Mouse (Mus musculus): Measurements from ENCODE around the gene Keg1. TPM values are rescaled to one million over a fixed set of nuclear protein-coding genes. Genes with fewer than 3 reads are reported as not detected.
"Not testable (repeated sequence)": the region's sequence is repeated elsewhere in the genome, so short reads cannot be mapped to it uniquely, and the experiment has no call there.

Keg1 gene
- under 1 TPM in 1 of 4 experiments, not detected in 3; 0.35 TPM for total RNA-seq (2022)

DNA sequence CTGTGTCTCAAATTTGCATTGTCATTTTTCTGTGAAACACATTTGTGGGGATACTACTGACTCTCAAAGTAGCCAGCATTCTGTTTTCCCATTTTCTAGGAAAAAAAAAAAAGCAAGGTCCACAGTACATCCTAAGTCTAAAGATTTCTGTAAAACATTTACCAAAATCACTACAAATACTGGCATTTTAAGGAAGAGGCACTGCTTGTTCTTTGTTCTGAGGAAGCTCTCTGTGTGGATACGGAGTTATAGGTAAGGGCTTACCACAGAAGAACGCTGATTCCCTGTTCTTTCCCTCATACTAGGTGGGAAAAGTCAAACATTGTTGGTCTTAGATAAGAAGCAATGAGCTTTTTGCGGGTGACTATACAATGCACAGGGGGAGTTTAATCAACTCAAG is at the start of gene Keg1:
TSS of gene Keg1 (plus strand) at position 197 of the 400 bp plus-strand sequence.
- no peak for DNase-seq

DNA sequence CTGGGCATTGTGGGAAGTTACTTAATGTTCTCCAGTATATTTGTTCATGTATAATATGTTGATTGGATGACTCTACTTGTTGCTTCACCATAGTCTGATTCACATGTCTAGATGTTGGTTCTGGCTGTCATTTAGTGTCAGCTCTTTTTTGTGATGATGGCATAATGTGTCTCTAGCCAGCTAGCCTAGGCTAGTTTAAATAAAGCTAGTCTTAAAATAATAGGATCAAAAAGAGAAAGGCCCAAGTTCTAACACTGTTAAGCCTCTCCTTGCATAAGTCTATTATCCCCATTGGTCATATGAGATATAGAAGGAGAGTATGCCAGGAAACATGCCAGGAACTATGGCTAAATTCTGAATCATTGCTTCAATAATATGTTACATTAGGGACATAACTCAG is 46.1 kb upstream of the Keg1 start:
- DNase-seq = no peak

DNA sequence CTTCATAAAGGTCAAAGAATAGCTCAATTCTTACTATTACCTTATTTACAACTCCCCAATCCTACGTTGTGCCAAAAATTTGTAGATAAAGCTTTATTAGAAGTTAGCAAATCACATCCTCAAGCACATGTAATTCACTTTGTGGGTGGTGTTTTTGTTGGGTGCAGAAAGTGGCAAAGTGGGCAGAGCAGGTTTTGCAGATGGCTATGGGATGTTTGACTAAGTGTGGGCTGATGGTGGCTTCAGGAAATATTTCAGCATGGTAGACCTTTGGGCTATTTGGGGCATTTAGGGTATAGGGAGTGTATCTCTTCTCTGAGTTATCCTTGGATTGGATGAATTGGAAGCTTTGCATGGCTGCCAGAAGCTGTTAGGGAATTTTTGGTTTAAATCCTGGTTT is 29.4 kb upstream of the Keg1 start:
- no peak for DNase-seq

DNA sequence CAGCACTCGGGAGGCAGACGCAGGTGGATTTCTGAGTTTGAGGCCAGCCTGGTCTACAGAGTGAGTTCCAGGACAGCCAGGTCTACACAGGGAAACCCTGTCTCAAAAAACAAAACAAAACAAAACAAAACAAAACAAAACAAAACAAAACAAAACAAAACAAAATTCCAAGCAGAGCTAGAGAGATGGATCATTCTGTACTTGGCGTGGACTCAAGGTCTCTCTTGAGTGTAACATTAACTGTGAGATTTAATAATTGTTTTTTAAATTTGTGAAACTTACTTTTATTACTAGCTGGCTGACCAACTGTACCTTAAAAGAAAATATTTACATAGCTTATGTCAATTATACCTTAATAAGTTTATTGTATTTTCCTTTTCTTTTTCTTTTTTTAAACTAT is 27.0 kb upstream of the Keg1 start:
- not testable (repeated sequence) for DNase-seq

DNA sequence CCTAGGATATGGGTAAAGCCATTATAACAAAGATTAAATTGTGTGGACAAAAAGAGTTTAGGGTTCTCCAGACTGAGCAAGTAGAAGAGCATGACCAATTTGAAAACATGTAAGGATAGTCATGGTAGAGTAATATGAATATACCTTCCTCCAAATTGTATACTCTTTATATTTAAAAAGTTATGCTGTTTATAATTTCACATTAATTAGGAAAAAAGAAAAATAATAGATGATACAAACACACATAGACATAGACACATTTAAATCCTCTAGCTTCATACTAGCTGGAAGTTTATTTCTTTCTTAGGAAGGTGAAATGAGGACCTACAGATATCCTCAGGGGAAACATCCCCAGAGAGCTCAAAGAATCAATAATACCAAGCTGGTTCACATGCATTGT is 25.4 kb upstream of the Keg1 start, which contains the start of gene Olfr1442:
TSS of gene Olfr1442 (plus strand) at position 301 of the 400 bp plus-strand sequence.
- no peak for DNase-seq

DNA sequence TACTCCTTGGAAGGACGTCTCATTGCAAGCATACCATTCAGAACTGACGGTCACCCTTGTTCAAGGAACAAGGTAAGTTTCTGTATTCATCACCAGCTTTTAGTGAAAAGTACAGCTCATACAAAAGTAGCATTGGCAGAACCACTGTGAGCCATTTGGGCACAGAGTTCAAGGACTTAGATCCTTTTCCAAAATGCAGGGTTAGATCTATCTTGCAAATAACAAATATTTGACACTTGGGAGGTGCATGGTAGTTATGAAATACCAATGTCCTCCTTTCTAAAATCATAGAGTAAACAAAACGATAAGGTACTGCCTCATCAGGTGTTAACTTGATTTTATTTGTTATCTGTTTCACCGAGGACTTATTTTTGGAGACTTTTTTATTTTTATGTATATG is 24.5 kb upstream of the Keg1 start:
- no peak for DNase-seq

DNA sequence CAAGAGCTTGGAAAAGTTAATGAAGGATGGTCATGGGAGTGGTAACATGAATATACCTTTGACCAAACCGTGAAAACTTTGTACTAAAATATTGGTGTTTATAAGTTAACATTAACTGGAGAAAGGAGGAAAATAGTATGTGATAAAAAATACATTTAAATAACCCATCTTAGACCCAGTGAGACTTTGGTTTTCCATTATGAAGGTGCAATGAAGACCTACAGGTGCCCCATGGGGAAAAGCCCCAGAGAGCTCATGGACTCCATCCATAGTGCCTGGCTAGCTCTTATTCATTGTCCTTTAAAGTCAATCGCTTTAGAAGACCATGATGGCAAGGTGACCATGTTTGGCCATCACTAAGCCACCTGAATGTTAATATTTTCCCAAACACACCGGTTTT is 17.8 kb upstream of the Keg1 start, which contains the start of gene Olfr1443:
TSS of gene Olfr1443 (plus strand) at position 301 of the 400 bp plus-strand sequence.
- DNase-seq = no peak

DNA sequence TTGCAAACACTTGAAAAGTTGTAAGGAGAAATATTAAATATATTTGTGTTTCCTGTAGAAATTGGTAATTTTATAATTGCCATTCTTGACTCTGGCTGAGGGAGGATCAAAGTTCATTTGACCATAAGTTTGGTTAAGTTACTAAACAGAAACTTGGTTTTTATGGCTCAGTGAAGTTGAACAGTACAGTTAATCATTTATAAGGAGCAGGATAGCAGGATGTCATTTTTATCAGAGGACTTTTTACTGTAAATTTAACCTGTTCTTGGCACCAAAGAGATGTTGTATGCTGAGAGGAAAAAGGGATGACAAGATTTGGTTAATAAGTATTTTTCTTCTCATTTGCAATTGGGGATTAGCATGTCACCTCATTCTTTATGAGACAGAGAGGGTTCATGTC is 10.9 kb upstream of the Keg1 start:
- DNase-seq = no peak

DNA sequence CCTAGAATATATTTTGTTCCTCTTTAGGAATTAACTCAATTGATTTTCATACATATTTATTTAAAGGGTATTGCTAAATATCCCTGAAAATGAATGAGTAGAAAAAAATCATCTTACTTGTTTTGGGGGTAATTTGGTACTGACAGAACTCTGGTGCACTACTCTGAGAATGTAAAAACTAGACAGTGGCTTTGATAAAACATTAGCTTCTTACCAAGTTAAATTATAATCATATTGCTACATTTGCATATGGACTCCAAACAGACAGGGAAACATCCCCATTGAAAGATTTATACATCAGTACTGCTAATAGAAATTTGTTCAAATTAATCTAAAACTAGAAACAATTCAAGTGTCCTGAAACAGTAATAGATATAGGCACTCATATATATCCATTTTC is 10.4 kb upstream of the Keg1 start:
- no peak for DNase-seq

DNA sequence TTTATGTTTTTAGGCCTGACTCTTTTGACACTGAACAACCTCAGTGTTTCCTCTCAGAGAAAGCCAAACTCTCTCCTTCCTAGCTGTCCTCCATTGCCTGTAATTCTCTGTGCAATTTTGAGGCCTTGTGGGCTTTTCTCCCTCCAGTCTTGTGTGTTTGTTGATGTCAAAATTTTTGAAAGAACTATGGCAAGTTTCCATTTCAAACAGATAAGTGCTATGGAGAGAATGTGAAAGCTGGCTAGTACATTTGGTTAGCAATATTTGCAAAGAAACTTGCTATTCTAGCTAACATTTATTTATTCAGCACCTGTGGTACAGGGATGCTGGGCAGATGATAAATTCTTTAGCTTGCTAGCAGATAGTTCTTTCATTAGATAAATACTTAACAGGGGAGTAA is 635 bp downstream of the Keg1 start:
- DNase-seq = no peak

DNA sequence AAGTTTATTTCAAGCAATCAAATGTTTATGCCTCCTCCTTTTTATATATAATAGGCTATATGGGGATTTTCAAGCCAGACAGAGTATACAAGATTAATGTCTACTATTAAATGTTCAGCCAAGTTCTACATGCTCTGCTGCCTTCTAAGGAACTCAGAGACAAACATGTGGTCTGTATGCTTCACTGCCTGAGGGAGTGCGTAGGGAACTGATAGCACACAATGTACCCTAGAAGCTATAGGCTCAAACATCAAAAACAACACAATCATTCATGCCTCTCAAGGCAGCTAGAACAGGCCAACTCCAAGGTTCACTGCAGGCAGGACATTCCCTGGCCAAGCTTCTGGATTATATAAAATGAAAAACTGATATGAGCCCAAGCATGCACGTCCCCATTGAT is 12.9 kb downstream of the Keg1 start:
- no peak for DNase-seq

DNA sequence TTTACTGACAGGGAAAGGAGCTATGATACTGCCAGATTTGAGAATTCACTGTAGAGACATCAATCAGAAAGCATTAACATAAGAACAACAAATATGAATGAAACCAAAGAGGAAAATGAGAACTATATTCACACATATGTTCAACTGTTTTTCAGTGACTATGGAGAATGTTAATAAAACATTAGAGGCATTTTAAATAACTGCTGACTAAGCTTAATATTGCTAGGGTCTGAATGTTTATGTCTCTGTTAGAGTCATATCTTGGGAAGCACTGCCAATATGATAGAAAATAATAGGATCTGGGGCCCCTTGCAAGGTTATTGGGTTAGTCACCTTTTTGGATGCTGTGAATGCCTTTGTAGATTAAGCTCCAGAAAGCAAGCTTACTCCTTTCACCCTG is 13.4 kb downstream of the Keg1 start:
- no peak for DNase-seq

DNA sequence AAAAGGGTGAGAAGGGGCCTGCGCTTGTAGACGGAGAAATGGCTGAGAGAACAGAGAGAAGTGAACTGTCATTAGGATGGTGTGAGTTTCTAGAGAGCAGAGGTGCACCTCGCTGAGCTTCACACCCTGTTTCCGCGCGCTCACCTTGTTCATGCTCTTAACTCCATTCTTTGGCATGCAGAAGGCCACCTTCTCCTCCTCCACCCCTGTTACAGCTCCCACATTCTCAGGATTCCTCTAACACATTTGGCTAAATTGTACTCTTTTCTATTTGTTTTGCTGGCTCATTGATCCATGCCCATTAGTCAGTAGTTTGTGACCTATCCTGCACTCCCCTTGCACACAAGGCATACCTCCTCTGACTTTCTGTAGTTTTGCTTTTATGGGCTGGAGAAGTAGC is 23.6 kb downstream of the Keg1 start:
- no peak for DNase-seq

DNA sequence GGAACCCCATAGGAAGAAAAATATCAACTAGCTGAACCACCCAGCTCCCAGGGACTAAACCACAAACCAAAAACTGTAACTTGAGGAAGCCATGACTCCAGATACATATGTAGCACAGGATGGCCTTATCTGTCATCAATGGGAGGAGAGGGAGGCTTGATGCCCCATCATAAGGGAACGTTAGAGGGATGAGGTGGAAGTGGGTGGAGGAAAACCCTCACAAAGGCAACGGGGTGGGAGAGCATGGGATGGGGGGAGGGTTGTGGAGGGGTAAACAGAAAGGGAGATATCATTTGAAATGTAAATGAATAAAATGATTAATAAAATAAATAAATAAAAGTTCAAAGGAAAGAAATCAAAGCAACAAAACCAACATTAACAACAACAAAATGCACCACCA is 24.9 kb downstream of the Keg1 start:
- DNase-seq = no peak

DNA sequence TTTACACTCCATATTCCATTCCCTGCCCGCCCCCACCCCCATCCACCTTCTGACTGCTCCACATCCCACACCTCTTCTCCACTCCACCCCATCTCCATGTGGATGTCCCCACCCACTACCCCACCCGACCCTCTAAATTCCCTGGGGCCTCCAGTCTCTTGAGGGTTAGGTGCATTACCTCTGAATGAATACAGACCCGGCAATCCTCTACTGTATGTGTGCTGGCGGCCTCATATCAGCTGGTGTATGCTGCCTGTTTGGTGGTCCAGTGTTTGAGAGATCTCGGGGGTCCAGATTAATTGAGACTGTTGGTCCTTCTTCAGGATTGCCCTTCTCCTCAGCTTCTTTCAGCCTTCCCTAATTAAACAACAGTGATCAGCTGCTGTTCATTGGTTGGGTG is 25.3 kb downstream of the Keg1 start:
- DNase-seq = not testable (repeated sequence)

DNA sequence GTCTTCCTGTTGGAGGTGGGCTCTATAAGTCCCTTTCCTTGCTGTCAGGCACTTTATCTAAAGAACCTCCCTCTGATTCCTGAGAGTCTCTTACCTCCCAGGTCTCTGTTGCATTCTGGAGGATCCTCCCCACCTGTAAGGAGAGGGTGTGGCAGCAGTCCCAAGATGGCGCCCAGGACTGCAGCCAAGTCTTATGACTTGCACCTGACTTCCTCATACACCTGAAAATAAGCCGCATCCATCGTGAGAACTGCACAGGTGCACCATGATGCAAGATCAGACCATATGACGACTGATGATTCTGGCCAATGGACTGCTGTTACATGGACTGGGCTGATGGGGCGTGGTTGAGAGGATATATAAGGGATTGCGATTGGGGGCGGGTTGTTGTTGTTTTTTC is 26.0 kb downstream of the Keg1 start:
- DNase-seq = not testable (repeated sequence)

DNA sequence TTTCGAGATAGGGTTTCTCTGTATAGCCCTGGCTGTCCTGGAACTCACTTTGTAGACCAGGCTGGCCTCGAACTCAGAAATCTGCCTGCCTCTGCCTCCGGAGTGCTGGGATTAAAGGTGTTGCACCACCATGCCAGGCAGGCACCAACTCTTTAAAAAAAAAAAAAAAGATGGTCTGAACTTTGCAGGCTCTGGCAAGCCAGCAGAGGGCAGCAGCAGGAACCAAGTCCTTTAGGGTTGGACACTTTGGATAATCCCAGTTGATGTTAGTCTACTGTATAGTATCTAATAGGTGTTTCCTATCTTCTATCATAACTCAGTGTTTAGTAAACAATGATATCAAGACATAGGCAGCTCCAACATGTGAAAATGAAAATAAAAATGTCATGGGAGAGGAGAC is 26.7 kb downstream of the Keg1 start:
- peak; percentile 20 for DNase-seq

DNA sequence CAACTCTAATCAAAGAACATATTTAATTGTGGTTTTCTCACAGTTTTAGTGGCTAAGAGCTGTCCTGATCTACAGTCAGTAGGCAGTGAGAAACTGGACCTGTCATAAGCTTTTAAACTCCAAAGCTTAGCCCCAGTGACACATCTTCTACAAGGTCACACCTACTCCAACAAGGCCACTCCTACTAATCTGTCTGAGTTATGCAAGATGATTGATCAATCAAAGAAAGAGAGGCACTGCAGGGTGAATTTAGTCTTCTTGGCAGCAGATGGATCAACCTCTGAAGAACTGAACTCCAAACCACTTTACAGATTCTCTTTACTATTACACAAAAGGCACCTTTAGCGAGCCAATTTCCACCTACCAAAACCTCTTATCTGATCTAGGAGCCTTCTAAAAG is 30.3 kb downstream of the Keg1 start:
- peak; percentile 8 for DNase-seq

DNA sequence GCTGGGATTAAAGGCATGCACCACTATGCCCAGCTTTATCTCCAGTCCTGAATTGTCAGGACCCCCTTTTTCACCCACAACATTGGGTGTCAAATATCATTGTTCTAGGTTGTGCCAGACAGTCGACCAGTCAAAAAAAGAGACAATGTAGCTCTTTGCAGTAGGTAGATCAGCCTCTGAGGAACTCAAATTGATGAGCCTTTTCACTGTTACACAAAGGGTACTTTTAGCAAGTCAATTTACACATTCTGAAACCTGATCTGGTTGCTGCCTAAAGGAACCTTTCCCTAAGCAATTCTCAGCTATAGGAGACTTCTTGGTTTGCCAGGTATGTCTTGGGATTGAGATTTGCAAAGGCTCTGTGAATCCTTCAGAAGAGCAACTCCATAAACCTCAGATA is 35.5 kb downstream of the Keg1 start:
- DNase-seq = no peak

DNA sequence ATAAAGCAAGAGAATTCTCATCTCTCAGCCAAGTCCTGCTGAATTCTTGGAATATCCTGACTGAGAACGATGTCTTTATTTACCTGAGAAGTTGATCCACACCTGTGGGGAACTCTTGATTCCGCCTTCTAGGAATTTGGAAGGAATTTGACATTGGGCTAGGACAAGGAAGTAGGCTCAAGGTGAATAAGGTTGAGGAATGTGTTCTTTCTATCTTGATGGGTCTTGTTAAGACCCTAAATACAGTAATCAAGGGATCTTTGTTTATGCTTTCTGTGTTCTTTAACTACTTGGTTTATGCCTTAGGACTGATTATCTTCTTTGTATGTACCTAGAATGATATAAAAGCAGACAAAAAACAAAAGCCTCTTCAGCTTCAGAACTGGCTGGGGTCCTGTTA is 36.4 kb downstream of the Keg1 start:
- no peak for DNase-seq

DNA sequence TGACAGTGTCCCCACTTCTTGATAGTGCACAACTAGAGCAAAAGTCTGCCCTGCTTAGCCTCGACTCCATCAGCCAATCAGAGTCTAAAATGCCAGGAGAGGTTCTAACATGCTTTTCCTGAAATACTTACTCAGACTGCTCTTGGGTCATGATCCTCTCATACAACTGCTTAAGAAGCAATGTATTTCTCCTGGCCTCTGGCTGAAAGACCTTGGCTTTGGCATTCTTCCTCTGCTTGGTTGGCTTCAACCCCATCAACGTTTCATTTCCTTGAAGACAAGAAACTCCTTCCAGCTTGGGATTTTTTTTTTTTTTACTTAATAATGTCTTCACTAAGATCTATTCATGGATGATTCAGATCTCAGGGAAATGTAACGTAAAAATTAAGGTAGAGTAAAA is 60.7 kb downstream of the Keg1 start:
- no peak for DNase-seq

DNA sequence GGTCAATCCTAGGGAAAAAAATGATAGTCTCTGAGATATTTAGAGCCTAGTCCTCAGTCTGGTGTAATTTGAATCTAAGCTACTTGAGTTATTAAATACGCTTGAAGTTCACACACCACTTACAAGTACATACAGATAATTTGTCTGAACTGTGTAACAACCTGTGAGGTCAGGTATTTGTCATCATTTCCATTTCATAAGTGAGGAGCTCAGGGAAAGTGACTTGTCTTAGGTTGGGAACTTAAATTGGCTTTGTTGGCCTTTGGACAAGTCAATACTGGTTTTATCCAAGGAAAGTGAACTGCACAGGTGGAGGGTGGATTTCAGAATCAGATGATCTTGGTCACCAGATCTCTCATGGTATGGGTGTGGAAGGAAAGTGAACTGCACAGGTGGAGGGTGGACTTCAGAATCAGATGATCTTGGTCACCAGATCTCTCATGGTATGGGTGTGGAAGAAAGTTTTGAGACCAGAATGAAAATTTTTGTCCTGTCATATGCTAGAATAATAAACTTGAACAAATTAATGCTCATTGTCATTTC is 63.4 kb downstream of the Keg1 start:
- no peak for DNase-seq

DNA sequence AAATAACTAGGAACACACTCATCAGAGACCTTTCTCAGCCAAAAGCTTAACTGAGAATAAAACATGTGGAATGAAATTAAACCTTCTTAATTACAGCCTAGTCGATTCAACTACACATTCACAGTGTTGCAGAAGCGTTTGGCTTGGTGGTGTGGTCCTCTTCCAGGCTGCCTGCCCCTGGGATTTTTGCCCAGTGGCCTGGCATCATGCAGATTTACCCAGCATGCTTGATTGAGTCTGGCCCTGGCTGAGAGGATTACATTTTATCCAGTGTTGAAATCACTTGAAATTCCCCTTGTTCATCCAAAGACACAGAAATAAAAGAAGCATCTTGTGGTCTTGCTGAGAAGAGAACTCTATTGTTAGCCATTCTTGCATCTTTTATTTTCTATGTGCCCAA is 64.1 kb downstream of the Keg1 start:
- DNase-seq = peak; percentile 41

DNA sequence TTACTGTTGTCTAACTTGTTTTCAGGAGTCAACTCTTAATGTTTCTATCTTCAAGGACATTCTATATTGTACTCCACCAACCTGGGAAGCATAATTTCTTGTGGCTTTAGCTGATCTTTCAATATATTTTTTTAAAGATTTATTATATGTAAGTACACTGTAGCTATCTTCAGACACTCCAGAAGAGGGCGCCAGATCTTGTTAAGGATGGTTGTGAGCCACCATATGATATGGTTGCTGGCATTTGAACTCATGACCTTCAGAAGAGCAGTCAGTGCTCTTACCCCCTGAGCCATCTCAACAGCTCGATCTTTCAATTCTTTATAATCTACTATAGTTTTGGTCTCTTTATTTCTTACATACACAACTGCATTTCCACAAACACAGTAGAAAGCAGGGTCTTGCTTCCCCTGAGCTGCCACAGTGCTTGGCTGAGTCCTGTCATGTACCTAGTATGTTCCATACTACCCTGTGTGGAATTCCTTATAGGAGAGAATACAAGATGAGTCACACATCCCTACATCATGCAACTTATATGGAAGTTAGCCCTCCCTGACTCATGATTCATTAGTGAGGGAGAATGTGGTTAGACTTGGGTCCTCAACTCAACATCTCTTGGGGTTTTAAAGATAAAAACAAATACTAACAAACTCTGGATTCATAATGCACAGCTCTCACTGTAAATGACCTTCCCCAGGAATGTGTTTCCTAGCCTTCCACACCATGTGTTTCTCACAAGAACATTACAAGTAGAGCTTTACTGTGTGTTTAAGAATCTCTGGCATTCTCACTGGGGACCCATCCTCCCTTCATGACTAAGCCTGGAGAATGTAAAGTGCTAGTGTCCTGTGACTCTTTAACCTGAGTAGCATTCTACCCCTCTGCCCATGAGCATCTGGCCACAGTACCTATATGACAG is 66.9 kb downstream of the Keg1 start:
- no peak for DNase-seq
